Mouse (Mus musculus): ENCODE data around the gene Il23a. TPM values are rescaled to one million over a fixed set of nuclear protein-coding genes. Genes with fewer than 3 reads are reported as not detected.
A peak's percentile ranks its signal among the peaks of the same experiment; 100 is the strongest.

Il23a gene
- total and polyA plus RNA-seq, 3 experiments: 0.32 to 3.6 (median 0.49) TPM

DNA sequence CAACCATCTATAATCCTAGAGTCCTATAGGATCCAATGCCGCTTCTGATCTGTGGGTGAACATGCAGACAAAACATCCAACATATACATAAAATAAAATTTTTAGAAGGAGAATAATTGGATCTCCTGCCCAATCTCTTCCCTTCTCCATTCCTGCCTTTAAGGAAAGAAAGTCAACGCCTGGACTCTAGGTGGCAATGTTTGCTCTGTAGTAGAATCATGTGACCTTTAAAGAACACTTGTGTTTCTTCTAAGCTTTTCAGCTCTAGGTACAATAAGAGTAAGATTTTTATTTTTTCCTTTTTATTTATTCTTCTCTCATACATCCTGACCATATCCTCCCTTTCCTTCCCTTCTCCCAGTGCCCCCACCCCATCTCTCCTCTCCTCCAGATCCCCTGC lies 26.7 kb downstream of the Il23a start:
- Histone ChIP-seq H3K79me2 (replicated peaks; ENCODE audit: control insufficient read depth, extremely low read depth, insufficient read depth, poor library complexity, severe bottlenecking) (peaks cover 3% of the 10 kb centered on the region), H3K27me3 (replicated peaks) (no peaks in the 10 kb centered on the region), H3K9ac (ENCODE audit: insufficient read depth, low read depth) (no peak overlapping the region), H3K36me3 (replicated peaks in 1 of 2; ENCODE audit: control insufficient read depth in 1 of 2, insufficient read depth in 1 of 2, low read length in 1 of 2) (peaks cover 4 to 24% of the 10 kb centered on the region in 2 experiments), H3K27ac (ENCODE audit: insufficient read depth, low read depth) (no peak overlapping the region), H3K4me3 (replicated peaks in 1 of 3; ENCODE audit: low read depth in 2 of 3, low read length in 2 of 3, poor library complexity in 1 of 3) (no peak overlapping the region), H3K9me3 (replicated peaks; ENCODE audit: low read length) (no peaks in the 10 kb centered on the region), H3K4me2 (ENCODE audit: insufficient read depth, low read depth, poor library complexity, severe bottlenecking) (no peak overlapping the region), H3K4me1 (ENCODE audit: control insufficient read depth in 1 of 2, insufficient read depth in 2 of 2) (peaks cover 5 to 21% of the 10 kb centered on the region in 2 experiments; a peak in 2 of 4 replicates)
- TF ChIP-seq CTCF (conservative IDR thresholded peaks at IDR 0.05 in 1 of 2, IDR thresholded peaks at IDR 0.05 in 1 of 2; ENCODE audit: low read depth in 2 of 2, low read length in 2 of 2) (peak in 1 of 2 experiments; percentile 48; a peak in 2 of 4 replicates), USF2 (conservative IDR thresholded peaks at IDR 0.05; ENCODE audit: low read depth, low read length) (peak; percentile 22; the same call in 1 of the 2 replicates), MXI1 (IDR thresholded peaks at IDR 0.05; ENCODE audit: low read depth, low read length) (no peak), SIN3A (IDR thresholded peaks at IDR 0.05; ENCODE audit: low read length) (no peak), RAD21 (IDR thresholded peaks at IDR 0.05; ENCODE audit: low read depth, low read length) (peak; percentile 22), ZNF384 (IDR thresholded peaks at IDR 0.05; ENCODE audit: low read depth, low read length) (no peak), USF1 (IDR thresholded peaks at IDR 0.05; ENCODE audit: low read depth, low read length) (peak; percentile 39; the same call in 1 of the 2 replicates)
- dilution Hi-C loops (cut with MboI; ENCODE audit: extremely low pct_ligation_motif_present, extremely low pct_unique_long_range_greater_than_20kb, low sequenced_read_pairs): no loop called here
- DNase-seq (ENCODE audit: extremely low read depth): no peak
- in situ Hi-C loops (cut with MboI; ENCODE audit: low pct_ligation_motif_present, low pct_unique_long_range_greater_than_20kb, low sequenced_read_pairs): no loop called here

DNA sequence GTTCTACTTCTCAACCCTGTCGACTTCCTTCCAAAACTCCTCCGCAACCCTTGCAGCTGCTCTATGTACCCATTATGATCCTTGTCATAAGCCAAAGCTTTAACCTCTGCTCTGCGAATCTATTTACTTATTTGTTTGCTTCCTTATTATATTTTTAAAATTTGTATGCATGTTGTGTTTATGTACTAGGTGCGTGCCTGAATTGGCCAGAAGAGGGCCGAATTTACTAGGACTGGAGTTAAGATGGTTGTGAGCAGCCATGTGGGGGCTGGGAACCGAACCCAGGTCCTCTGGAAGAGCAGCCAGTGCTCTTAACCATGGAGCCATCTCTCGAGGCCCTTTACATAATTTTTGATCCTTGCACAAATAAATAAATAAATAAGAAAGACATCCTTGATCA lies 27.7 kb downstream of the Il23a start:
- dilution Hi-C loops (cut with MboI; ENCODE audit: extremely low pct_ligation_motif_present, extremely low pct_unique_long_range_greater_than_20kb, low sequenced_read_pairs) (no loop called here), in situ Hi-C loops (cut with MboI; ENCODE audit: low pct_ligation_motif_present, low pct_unique_long_range_greater_than_20kb, low sequenced_read_pairs) (no loop called here)
- Histone ChIP-seq H3K4me1 (ENCODE audit: control insufficient read depth in 1 of 2, insufficient read depth in 2 of 2) (peaks cover 5 to 21% of the 10 kb centered on the region in 2 experiments; a peak in 2 of 4 replicates), H3K4me2 (ENCODE audit: insufficient read depth, low read depth, poor library complexity, severe bottlenecking) (peak overlapping the region; percentile 19), H3K27me3 (replicated peaks) (no peaks in the 10 kb centered on the region), H3K9me3 (replicated peaks; ENCODE audit: low read length) (no peaks in the 10 kb centered on the region), H3K79me2 (replicated peaks; ENCODE audit: control insufficient read depth, extremely low read depth, insufficient read depth, poor library complexity, severe bottlenecking) (peaks cover 3% of the 10 kb centered on the region), H3K36me3 (replicated peaks in 1 of 2; ENCODE audit: control insufficient read depth in 1 of 2, insufficient read depth in 1 of 2, low read length in 1 of 2) (peaks cover 0 to 15% of the 10 kb centered on the region in 2 experiments), H3K27ac (ENCODE audit: insufficient read depth, low read depth) (no peak overlapping the region), H3K9ac (ENCODE audit: insufficient read depth, low read depth) (peak overlapping the region; percentile 48), H3K4me3 (replicated peaks in 1 of 3; ENCODE audit: low read depth in 2 of 3, low read length in 2 of 3, poor library complexity in 1 of 3) (peak overlapping the region; percentile 74 to 89 (median 88))
- TF ChIP-seq ELF1 (IDR thresholded peaks at IDR 0.05; ENCODE audit: low read depth, low read length) (no peak), CTCF (conservative IDR thresholded peaks at IDR 0.05 in 1 of 2, IDR thresholded peaks at IDR 0.05 in 1 of 2; ENCODE audit: low read depth in 2 of 2, low read length in 2 of 2) (0 out of 4 replicates have a peak, but pooled peaks of 1 of the 2 experiments have one; percentile 10)
- DNase-seq (ENCODE audit: extremely low read depth): peak; percentile 34

DNA sequence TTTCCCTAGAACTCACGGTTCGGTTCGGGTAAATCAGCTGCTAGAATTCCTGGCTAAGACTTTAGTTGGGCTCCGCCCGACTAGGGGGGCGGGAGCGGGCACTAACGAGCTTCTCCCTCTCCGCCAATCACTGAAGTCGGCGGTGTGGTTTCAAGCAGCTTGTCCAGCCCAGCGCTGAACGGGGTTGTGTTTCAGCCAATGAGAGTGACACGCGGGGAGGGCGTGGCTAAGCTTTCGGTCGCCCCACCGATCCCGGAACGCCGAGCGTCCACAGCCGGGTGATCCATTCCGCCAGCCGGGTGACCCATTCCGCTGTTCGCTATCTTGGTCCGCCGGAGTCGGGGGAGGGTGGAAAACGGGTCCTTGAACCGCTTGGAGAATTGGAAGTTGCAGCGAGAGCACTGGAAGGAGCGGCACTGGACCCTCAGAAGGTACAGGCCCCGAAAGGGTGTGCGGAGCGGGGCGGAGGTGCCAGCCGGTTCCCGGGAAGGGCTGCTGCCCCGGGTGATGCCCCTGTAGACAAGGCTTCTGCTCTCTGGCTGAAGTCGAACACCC lies 28.2 kb downstream of the Il23a start, which contains the start of gene Stat2:
Gene Stat2 (plus strand): TSS at position 273 of the 555 bp plus-strand sequence.
- DNase-seq (ENCODE audit: extremely low read depth): peak; percentile 98
- in situ Hi-C loops (cut with MboI; ENCODE audit: low pct_ligation_motif_present, low pct_unique_long_range_greater_than_20kb, low sequenced_read_pairs) (no loop called here), dilution Hi-C loops (cut with MboI; ENCODE audit: extremely low pct_ligation_motif_present, extremely low pct_unique_long_range_greater_than_20kb, low sequenced_read_pairs) (no loop called here)
- Histone ChIP-seq H3K4me3 (replicated peaks in 1 of 3; ENCODE audit: low read depth in 2 of 3, low read length in 2 of 3, poor library complexity in 1 of 3) (peak within 1 kb of the TSS; percentile 74 to 89 (median 88)), H3K27me3 (replicated peaks) (no peaks in the 10 kb centered on the region), H3K36me3 (replicated peaks in 1 of 2; ENCODE audit: control insufficient read depth in 1 of 2, insufficient read depth in 1 of 2, low read length in 1 of 2) (peaks cover 0 to 15% of the 10 kb centered on the region in 2 experiments), H3K4me1 (ENCODE audit: control insufficient read depth in 1 of 2, insufficient read depth in 2 of 2) (peaks cover 5 to 21% of the 10 kb centered on the region in 2 experiments; a peak in 2 of 4 replicates), H3K79me2 (replicated peaks; ENCODE audit: control insufficient read depth, extremely low read depth, insufficient read depth, poor library complexity, severe bottlenecking) (peaks cover 3% of the 10 kb centered on the region), H3K27ac (ENCODE audit: insufficient read depth, low read depth) (no peak within 1 kb of the TSS), H3K9ac (ENCODE audit: insufficient read depth, low read depth) (peak within 1 kb of the TSS; percentile 48), H3K4me2 (ENCODE audit: insufficient read depth, low read depth, poor library complexity, severe bottlenecking) (peak within 1 kb of the TSS; percentile 35), H3K9me3 (replicated peaks; ENCODE audit: low read length) (no peaks in the 10 kb centered on the region)
- TF ChIP-seq RAD21 (IDR thresholded peaks at IDR 0.05; ENCODE audit: low read depth, low read length): no peak
- no peak for TF ChIP-seq NRF1 (IDR thresholded peaks at IDR 0.05; ENCODE audit: low read depth, low read length)
- TF ChIP-seq E2F4 (IDR thresholded peaks at IDR 0.05; ENCODE audit: insufficient replicate concordance, low read depth, low read length): no peak
- no peak for TF ChIP-seq MAFK (IDR thresholded peaks at IDR 0.05; ENCODE audit: insufficient replicate concordance, low read length)
- TF ChIP-seq MAZ (IDR thresholded peaks at IDR 0.05; ENCODE audit: low read depth, low read length): peak; percentile 82
- peak; percentile 29; the same call in 1 of the 2 replicates for TF ChIP-seq BHLHE40 (IDR thresholded peaks at IDR 0.05; ENCODE audit: low read depth, low read length)
- TF ChIP-seq GABPA (IDR thresholded peaks at IDR 0.05; ENCODE audit: insufficient replicate concordance, low read depth, low read length): no peak
- TF ChIP-seq UBTF (IDR thresholded peaks at IDR 0.05; ENCODE audit: low read depth, low read length): 0 out of 2 replicates have a peak, but pooled peaks have one; percentile 44
- peak; percentile 46 for TF ChIP-seq ETS1 (conservative IDR thresholded peaks at IDR 0.05; ENCODE audit: low read depth, low read length)
- no peak for TF ChIP-seq EP300 (IDR thresholded peaks at IDR 0.05; ENCODE audit: low read length)
- peak; percentile 66; the same call in 1 of the 2 replicates for TF ChIP-seq MEF2A (IDR thresholded peaks at IDR 0.05; ENCODE audit: borderline replicate concordance, low read depth, low read length)
- peak; percentile 86 for TF ChIP-seq NELFE (IDR thresholded peaks at IDR 0.05; ENCODE audit: low read depth, low read length)
- no peak for TF ChIP-seq KAT2A (IDR thresholded peaks at IDR 0.05; ENCODE audit: insufficient replicate concordance, low read length)
- TF ChIP-seq JUND (conservative IDR thresholded peaks at IDR 0.05; ENCODE audit: low read depth, low read length): no peak
- TF ChIP-seq ZC3H11A (IDR thresholded peaks at IDR 0.05; ENCODE audit: low read depth, low read length): no peak
- peak; percentile 89 for TF ChIP-seq TCF12 (IDR thresholded peaks at IDR 0.05; ENCODE audit: low read depth, low read length)
- peak; percentile 52 for TF ChIP-seq MAX (IDR thresholded peaks at IDR 0.05; ENCODE audit: low read length)
